Mouse (Mus musculus): ENCODE results near the gene Zfp583.

- TF ChIP-seq POLR2A (IDR thresholded peaks at IDR 0.05; ENCODE audit: borderline replicate concordance, low read depth, low read length) (no peak), CTCF (IDR thresholded peaks at IDR 0.05; ENCODE audit: low read depth, low read length) (no peak)
These were observed 48.3 kb downstream of the Zfp583 start for GRCm38 (mm10) chr7:6282749-6283148.

Measured in bone marrow macrophage, adult 2 months (primary cell).